In the genomic region with DNA sequence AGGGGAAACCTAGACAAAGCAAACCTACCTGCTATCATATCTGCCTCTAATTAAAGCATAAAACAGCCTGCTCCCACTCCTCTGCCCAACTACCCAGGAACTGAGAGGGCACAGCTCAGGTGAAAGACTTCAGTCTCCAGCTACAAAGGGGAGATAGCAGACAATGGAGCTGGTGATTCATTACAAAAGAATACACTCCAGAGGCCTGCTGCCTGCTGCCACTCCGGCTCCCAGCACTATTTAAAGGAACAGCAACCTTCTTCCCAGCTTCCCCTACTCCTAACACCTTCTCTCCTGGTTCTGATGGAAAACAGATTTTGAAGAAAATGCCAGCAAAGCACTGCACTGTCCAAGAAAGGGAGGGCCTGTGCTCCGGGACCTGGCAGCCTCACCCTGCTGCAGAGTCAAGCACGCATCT, we compare ENCODE assay signal across 8 mouse cellular contexts.
DNase-seq lines count a peak whose midpoint lies in the region; ATAC-seq and TF ChIP-seq lines count a peak whose summit lies in the region.

No protein-coding gene starts in this region.

- H3K4me2 ChIP-seq in intestine, embryonic 16.5 days (ENCODE audit: low read depth, low read length): peak overlapping the region; percentile 44
- H3K4me2 ChIP-seq in midbrain, embryonic 13.5 days (replicated peaks): peak overlapping the region; percentile 93

- H3K9me3 ChIP-seq in intestine, embryonic 16.5 days (ENCODE audit: control insufficient read depth, low read length): no peaks in the 10 kb centered on the region
- H3K9me3 ChIP-seq in midbrain, embryonic 13.5 days: no peaks in the 10 kb centered on the region

- ATAC-seq in intestine, embryonic 16.5 days: peak; percentile 37
- ATAC-seq in midbrain, embryonic 13.5 days: no peak

- WGBS in cerebellum, adult 2 months: 2% methylated on average over 3 of the region's 3 CpGs
- WGBS in intestine, embryonic 16.5 days: 14% methylated on average over 3 of the region's 3 CpGs
- 16% methylated on average over 3 of the region's 3 CpGs for WGBS in midbrain, embryonic 13.5 days

- no peak for TF ChIP-seq CTCF in left cerebral cortex, adult 2 months (IDR thresholded peaks at IDR 0.05)
- no peak for TF ChIP-seq CTCF in cerebellum, adult 2 months (IDR thresholded peaks at IDR 0.05; ENCODE audit: borderline replicate concordance, insufficient read depth, low read depth, low read length)

- no peaks in the 10 kb centered on the region for H3K36me3 ChIP-seq in intestine, embryonic 16.5 days (ENCODE audit: control insufficient read depth, insufficient read depth, low read length)
- no peaks in the 10 kb centered on the region for H3K36me3 ChIP-seq in midbrain, embryonic 13.5 days

- peak overlapping the region; percentile 69 for H3K4me3 ChIP-seq in left cerebral cortex, adult 2 months
- H3K4me3 ChIP-seq in cerebellum, adult 2 months (replicated peaks; ENCODE audit: insufficient read depth, low read depth, low read length): peak overlapping the region; percentile 55
- H3K4me3 ChIP-seq in intestine, embryonic 16.5 days (ENCODE audit: low read length): peak overlapping the region; percentile 37
- peak overlapping the region; percentile 70 for H3K4me3 ChIP-seq in midbrain, embryonic 13.5 days (replicated peaks)

- peaks cover 25% of the 10 kb centered on the region for H3K4me1 ChIP-seq in cerebellum, adult 2 months (ENCODE audit: control insufficient read depth, insufficient read depth, low read length)
- H3K4me1 ChIP-seq in intestine, embryonic 16.5 days (ENCODE audit: control insufficient read depth, insufficient read depth, low read length): peaks cover 38% of the 10 kb centered on the region
- H3K4me1 ChIP-seq in midbrain, embryonic 13.5 days (replicated peaks): peaks cover 64% of the 10 kb centered on the region

- intact Hi-C loops in left cerebral cortex, adult 2 months (cut with DNase I): loop anchor here (10.0 kb wide), 1 partner anchor 184 kb away; no protein-coding TSS in a partner anchor

- no peaks in the 10 kb centered on the region for H3K27me3 ChIP-seq in cerebellum, adult 2 months (ENCODE audit: control insufficient read depth, insufficient read depth, low read length)
- no peaks in the 10 kb centered on the region for H3K27me3 ChIP-seq in intestine, embryonic 16.5 days (replicated peaks; ENCODE audit: control insufficient read depth, insufficient read depth, low read length)
- H3K27me3 ChIP-seq in midbrain, embryonic 13.5 days: no peaks in the 10 kb centered on the region

- no peak for TF ChIP-seq POLR2A in cerebellum, adult 2 months (IDR thresholded peaks at IDR 0.05; ENCODE audit: borderline replicate concordance, insufficient read depth, low read length)

- no peak for DNase-seq in left cerebral cortex, adult 2 months (ENCODE audit: extremely low spot score in 1 of 2, low spot score in 2 of 2)
- DNase-seq in left cerebral cortex, adult 8-10 months (ENCODE audit: low spot score in 2 of 2): no peak
- peak; percentile 59 to 69 for DNase-seq in cerebellum, adult 2 months
- peak; percentile 49 for DNase-seq in forelimb bud, embryonic 11.5 days (ENCODE audit: low read depth, low spot score)
- no peak for DNase-seq in spleen, adult 12 weeks (ENCODE audit: low spot score)
- DNase-seq in right cerebral cortex, postnatal 14 days: no peak

- H3K9ac ChIP-seq in intestine, embryonic 16.5 days (ENCODE audit: low read depth, low read length): peak overlapping the region; percentile 60
- peak overlapping the region; percentile 82 for H3K9ac ChIP-seq in midbrain, embryonic 13.5 days (replicated peaks)

- H3K27ac ChIP-seq in left cerebral cortex, adult 2 months: peak overlapping the region; percentile 94
- H3K27ac ChIP-seq in cerebellum, adult 2 months (ENCODE audit: insufficient read depth, low read length): peak overlapping the region; percentile 54
- peak overlapping the region; percentile 76 for H3K27ac ChIP-seq in intestine, embryonic 16.5 days (ENCODE audit: low read length)
- peak overlapping the region; percentile 94 for H3K27ac ChIP-seq in midbrain, embryonic 13.5 days

Comparison
In these comparisons a context has a peak if more than half of its experiments do, and no peak if none do; other contexts are left out.
1. DNase-seq: peak in cerebellum, adult 2 months (2 of 2) and forelimb bud, embryonic 11.5 days (single experiment); none in left cerebral cortex, adult 2 months (0 of 2), left cerebral cortex, adult 8-10 months (0 of 2), spleen, adult 12 weeks (single experiment) and right cerebral cortex, postnatal 14 days (single experiment).
2. Peak in every context shown above with its lines, with median percentiles within 50 percentile points of each other: H3K27ac ChIP-seq and H3K4me3 ChIP-seq.